Mouse (Mus musculus): Measurements from ENCODE around the gene Rnf34. TPM values are rescaled to one million over a fixed set of nuclear protein-coding genes. Genes with fewer than 3 reads are reported as not detected.
A peak's percentile ranks its signal among the peaks of the same experiment; 100 is the strongest.

The Rnf34 gene
- polyA plus RNA-seq, 1 experiment from 2014 or later = 24.7 TPM

DNA sequence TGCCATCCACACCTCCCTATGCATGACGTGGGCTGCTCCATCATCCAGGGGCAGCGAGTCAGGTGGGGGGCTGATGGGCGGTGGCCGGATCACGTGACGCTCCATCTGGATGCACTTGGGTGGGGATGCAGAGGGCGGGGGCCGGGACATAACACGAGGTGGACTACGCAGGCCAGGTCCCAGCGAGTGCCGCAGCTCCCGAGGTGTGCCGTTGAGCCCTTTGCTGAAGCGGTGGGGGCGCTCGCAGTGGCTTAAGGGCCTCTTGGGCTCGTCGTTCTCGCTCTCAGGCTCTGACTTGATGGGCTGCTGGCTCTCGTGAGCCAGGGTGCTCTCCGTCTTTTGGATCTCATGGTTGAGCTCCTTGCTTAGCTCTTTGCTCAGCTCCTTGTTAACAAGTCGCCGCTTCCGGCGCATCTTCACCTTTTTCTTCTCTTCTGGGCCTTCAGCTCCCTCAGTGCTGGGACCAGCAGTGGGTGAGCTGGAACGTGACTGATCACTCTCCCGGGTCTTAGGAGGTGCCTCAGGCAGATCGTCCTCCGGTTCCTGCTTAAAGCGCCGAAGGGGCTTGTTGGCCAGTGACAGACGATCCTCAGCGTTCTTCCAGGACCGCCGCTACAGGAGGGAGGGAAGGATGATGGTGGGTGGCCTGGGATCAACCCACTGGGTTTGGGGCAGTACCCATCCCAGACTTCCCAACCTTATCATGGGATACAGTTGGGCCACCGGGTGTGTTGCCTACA lies 30.6 kb downstream of the Rnf34 start:
- Histone ChIP-seq H3K9me3 (ENCODE audit: low read length) (no peaks in the 10 kb centered on the region), H3K4me1 (ENCODE audit: insufficient read depth, low read depth, low read length) (no peaks in the 10 kb centered on the region), H3K27me3 (replicated peaks; ENCODE audit: insufficient read depth, low read length) (no peaks in the 10 kb centered on the region), H3K9ac (replicated peaks; ENCODE audit: low read depth) (no peak overlapping the region), H3K27ac (ENCODE audit: low read length) (no peak overlapping the region), H3K4me3 (ENCODE audit: low read depth, low read length) (no peak overlapping the region), H3K36me3 (ENCODE audit: insufficient read depth, low read length) (peaks cover 11% of the 10 kb centered on the region), H3K4me2 (replicated peaks; ENCODE audit: low read depth, low read length) (no peak overlapping the region)
- 93% methylated on average over 37 of the region's 37 CpGs for WGBS
- no peak for ATAC-seq
- no peak for DNase-seq (ENCODE audit: low spot score)
- TF ChIP-seq EP300 (IDR thresholded peaks at IDR 0.05) = no peak
- TF ChIP-seq CTCF (IDR thresholded peaks at IDR 0.05) = no peak

GRCm38 (mm10) chr5:122881313-122881712 lies 31.5 kb downstream of the Rnf34 start:
- Histone ChIP-seq H3K4me1 (ENCODE audit: insufficient read depth, low read depth, low read length) (no peaks in the 10 kb centered on the region), H3K9me3 (ENCODE audit: low read length) (no peaks in the 10 kb centered on the region), H3K27ac (ENCODE audit: low read length) (no peak overlapping the region), H3K9ac (replicated peaks; ENCODE audit: low read depth) (no peak overlapping the region), H3K27me3 (replicated peaks; ENCODE audit: insufficient read depth, low read length) (no peaks in the 10 kb centered on the region), H3K36me3 (ENCODE audit: insufficient read depth, low read length) (peaks cover 11% of the 10 kb centered on the region), H3K4me3 (ENCODE audit: low read depth, low read length) (no peak overlapping the region), H3K4me2 (replicated peaks; ENCODE audit: low read depth, low read length) (no peak overlapping the region)
- no peak for TF ChIP-seq EP300 (IDR thresholded peaks at IDR 0.05)
- TF ChIP-seq CTCF (IDR thresholded peaks at IDR 0.05) = peak; percentile 89
- WGBS = 53% methylated on average over 5 of the region's 5 CpGs
- ATAC-seq (peak; percentile 74), DNase-seq (ENCODE audit: low spot score) (peak; percentile 71)

DNA sequence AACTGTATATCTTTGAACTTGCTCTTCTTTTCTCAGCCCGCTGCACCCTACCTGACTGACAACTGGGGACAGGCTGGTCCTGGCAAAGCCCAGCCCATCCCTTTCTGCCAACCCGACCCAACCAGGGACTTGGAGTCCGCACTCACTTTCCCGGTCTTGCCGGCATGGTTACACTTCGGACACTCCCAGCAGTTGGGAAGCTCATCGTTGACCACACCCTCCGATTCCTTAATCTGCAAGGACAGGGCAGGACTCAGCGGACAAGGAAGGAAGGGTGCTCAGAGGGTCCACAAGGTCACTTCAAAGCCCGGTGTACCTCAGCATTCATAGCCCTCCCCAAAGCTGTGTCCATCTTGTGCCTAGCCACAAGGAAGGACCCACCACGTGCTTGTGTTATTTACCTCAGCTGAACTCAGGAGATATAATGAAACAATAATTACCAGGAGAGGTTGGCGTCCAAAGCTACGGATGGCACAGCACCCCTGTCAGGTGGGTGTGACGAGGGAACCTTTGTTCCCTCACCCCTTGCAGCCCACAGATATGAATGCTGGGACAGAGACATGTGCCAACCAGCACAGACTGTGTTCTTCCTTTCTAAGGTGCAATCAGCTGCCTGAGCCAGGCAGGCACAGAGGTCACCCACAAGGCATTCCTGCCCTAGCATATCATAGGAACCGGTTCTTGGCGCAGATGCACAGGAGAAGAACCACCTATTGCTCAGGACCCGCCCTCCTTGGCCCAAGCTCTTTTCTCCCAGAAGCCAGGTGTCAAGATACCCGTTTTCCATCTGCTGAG lies 32.6 kb downstream of the Rnf34 start:
- Histone ChIP-seq H3K9ac (replicated peaks; ENCODE audit: low read depth) (no peak overlapping the region), H3K27ac (ENCODE audit: low read length) (no peak overlapping the region), H3K4me1 (ENCODE audit: insufficient read depth, low read depth, low read length) (no peaks in the 10 kb centered on the region), H3K4me2 (replicated peaks; ENCODE audit: low read depth, low read length) (no peak overlapping the region), H3K27me3 (replicated peaks; ENCODE audit: insufficient read depth, low read length) (no peaks in the 10 kb centered on the region), H3K4me3 (ENCODE audit: low read depth, low read length) (no peak overlapping the region), H3K36me3 (ENCODE audit: insufficient read depth, low read length) (peaks cover 11% of the 10 kb centered on the region), H3K9me3 (ENCODE audit: low read length) (no peaks in the 10 kb centered on the region)
- DNase-seq (ENCODE audit: low spot score) (no peak), ATAC-seq (no peak)
- TF ChIP-seq EP300 (IDR thresholded peaks at IDR 0.05) (no peak), CTCF (IDR thresholded peaks at IDR 0.05) (no peak)
- 89% methylated on average over 18 of the region's 18 CpGs for WGBS

DNA sequence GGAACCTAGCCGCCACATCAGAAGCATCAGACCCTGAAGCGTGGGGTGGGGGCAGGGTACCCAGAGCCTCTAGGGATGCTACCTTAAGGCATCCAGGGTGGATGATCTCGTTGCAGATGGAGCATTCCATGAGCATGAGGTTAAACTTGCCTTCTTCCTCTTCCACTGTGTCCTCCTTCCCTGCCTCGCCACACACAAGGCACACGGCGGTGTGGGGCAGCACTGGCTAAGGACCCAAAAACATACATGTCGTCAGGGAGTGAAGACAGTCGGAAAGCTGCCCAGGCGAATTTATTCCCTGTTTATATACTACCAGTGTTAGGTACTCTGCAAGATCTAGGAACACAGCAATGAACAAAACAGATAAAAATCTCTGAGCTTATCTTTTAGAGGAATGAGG lies 33.4 kb downstream of the Rnf34 start:
- no peak overlapping the region for H3K27ac ChIP-seq (ENCODE audit: low read length)
- ATAC-seq (no peak), DNase-seq (ENCODE audit: low spot score) (no peak)
- 76% methylated on average over 9 of the region's 9 CpGs for WGBS
- H3K9me3 ChIP-seq (ENCODE audit: low read length) = no peaks in the 10 kb centered on the region
- no peak overlapping the region for H3K9ac ChIP-seq (replicated peaks; ENCODE audit: low read depth)
- H3K4me2 ChIP-seq (replicated peaks; ENCODE audit: low read depth, low read length) = no peak overlapping the region
- H3K4me1 ChIP-seq (ENCODE audit: insufficient read depth, low read depth, low read length) = no peaks in the 10 kb centered on the region
- H3K36me3 ChIP-seq (ENCODE audit: insufficient read depth, low read length) = peaks cover 11% of the 10 kb centered on the region
- no peaks in the 10 kb centered on the region for H3K27me3 ChIP-seq (replicated peaks; ENCODE audit: insufficient read depth, low read length)
- no peak overlapping the region for H3K4me3 ChIP-seq (ENCODE audit: low read depth, low read length)
- TF ChIP-seq CTCF (IDR thresholded peaks at IDR 0.05) (no peak), EP300 (IDR thresholded peaks at IDR 0.05) (no peak)

DNA sequence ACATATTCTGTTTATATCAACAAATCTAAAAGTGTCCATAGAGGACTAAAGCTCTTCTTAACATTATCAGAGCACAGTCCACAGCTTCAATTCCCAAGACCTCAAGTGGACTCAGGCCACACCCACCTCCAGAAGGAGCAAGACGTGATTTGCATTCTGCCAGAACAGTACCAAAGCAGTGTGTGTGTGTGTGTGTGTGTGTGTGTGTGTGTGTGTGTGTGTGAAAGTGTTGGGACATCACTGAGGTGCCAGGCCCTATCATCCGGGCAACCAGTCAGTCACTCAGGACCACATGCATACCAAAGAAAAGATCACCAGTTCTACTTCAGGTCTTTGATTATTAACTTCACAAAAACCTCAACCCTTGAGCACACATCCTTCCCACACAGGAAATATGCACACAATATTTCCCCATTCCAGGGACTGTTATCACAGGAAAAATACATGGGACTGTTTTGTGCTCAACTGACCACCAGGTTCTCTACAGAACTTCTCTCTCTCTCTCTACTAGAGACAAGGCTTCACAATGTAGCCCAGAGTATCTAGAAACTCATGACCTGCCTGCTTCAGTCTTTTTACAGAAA lies 33.9 kb downstream of the Rnf34 start:
- 36% methylated on average over 2 of the region's 2 CpGs for WGBS
- H3K27me3 ChIP-seq (replicated peaks; ENCODE audit: insufficient read depth, low read length) = no peaks in the 10 kb centered on the region
- no peak overlapping the region for H3K9ac ChIP-seq (replicated peaks; ENCODE audit: low read depth)
- H3K36me3 ChIP-seq (ENCODE audit: insufficient read depth, low read length) = peaks cover 11% of the 10 kb centered on the region
- no peak overlapping the region for H3K4me2 ChIP-seq (replicated peaks; ENCODE audit: low read depth, low read length)
- no peak overlapping the region for H3K4me3 ChIP-seq (ENCODE audit: low read depth, low read length)
- ATAC-seq (peak; percentile 60), DNase-seq (ENCODE audit: low spot score) (peak; percentile 42)
- TF ChIP-seq EP300 (IDR thresholded peaks at IDR 0.05) (no peak), CTCF (IDR thresholded peaks at IDR 0.05) (no peak)
- no peaks in the 10 kb centered on the region for H3K4me1 ChIP-seq (ENCODE audit: insufficient read depth, low read depth, low read length)
- H3K27ac ChIP-seq (ENCODE audit: low read length) = 0 out of 2 replicates have a peak overlapping the region, but pooled peaks have one; percentile 3
- H3K9me3 ChIP-seq (ENCODE audit: low read length) = no peaks in the 10 kb centered on the region

All from lung, postnatal 0 days (tissue).